Mouse (Mus musculus): ENCODE results near the gene Lta. TPM values are rescaled to one million over a fixed set of nuclear protein-coding genes. Genes with fewer than 3 reads are reported as not detected.

Gene Lta
- total RNA-seq, 2 experiments from 2014 or later = 0.51 to 1.1 TPM

DNA sequence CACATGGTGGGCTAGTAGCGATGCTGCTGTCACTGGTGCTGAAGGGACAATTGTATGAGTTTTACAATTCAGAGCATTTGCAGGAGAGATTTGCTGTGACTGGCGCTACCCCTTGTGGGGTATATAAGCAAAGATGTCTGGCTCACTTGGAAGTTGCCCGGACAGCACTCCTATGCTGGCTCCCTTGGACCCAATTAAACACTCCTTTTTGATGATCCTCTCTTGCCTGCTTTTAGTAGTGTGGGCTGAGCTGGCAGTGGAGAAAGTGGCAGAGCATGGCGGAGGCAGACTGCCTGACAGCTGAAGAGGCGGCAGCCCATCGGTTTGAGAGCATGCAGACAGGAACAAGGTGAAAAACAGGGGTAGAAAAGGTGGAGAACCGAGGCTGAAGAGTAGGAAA is 37.4 kb downstream of the Lta start:
- DNase-seq (ENCODE audit: extremely low spot score in 1 of 2, low spot score in 2 of 2) = no peak
- intact Hi-C loops (cut with DNase I) = no loop called here

- DNase-seq (ENCODE audit: extremely low spot score in 1 of 2, low spot score in 2 of 2) = peak; percentile 69
- intact Hi-C loops (cut with DNase I) = no loop called here
These were observed 38.7 kb downstream of the Lta start for GRCm38 (mm10) chr17:35166352-35167035.

- no peak for DNase-seq (ENCODE audit: extremely low spot score in 1 of 2, low spot score in 2 of 2)
- intact Hi-C loops (cut with DNase I) = no loop called here
These were observed 39.5 kb downstream of the Lta start for GRCm38 (mm10) chr17:35165451-35166155.

GRCm38 (mm10) chr17:35164568-35165450 is 40.3 kb downstream of the Lta start, which contains the start of gene Prrc2a:
Gene Prrc2a (minus strand): TSS chr17:35164897.
- intact Hi-C loops (cut with DNase I) = no loop called here
- peak; percentile 99 for DNase-seq (ENCODE audit: extremely low spot score in 1 of 2, low spot score in 2 of 2)

GRCm38 (mm10) chr17:35164218-35164567 is 41.0 kb downstream of the Lta start:
- DNase-seq (ENCODE audit: extremely low spot score in 1 of 2, low spot score in 2 of 2) = no peak
- intact Hi-C loops (cut with DNase I) = no loop called here

GRCm38 (mm10) chr17:35163326-35164081 is 41.6 kb downstream of the Lta start:
- no peak for DNase-seq (ENCODE audit: extremely low spot score in 1 of 2, low spot score in 2 of 2)
- intact Hi-C loops (cut with DNase I) = no loop called here

DNA sequence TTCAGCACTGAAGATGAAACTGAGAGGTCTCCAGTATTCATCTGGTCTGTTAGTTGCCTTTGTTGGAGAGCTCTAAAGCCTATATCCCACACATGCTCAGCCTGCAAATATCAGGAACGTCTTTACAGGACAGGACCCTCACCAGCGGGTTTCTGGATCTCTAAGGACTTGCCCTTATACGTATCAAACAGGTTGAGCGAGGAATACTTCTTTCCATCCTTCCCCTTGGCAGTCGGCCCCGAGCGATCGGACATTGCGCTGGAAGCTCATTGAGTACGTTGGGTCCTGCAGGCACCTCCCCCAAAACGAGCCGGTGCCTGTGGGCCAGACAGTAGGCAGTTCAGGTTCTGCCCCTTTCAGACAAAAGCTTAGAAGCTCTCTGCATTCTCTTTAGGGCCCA is 42.4 kb downstream of the Lta start:
- intact Hi-C loops (cut with DNase I) = no loop called here
- DNase-seq (ENCODE audit: extremely low spot score in 1 of 2, low spot score in 2 of 2) = no peak

DNA sequence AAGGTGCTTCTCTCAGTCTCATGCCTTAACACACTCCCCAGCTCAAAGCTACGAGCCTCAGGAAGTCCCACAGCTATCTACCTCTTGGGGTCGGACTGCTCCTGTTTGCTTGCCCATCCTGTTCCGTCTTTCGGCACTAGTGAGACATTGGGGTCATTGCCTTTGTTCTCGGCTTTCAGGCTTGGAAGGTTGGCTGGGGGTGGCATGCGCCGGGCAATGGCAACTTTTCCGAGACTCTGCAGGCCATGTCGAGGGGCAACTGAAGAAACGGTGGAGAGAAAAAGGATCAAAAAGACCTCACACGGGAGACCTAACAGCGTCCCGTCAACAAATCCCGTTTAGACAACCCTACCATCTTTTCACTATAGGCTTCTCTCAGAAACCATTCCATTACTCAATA is 43.0 kb downstream of the Lta start:
- intact Hi-C loops (cut with DNase I) = no loop called here

GRCm38 (mm10) chr17:35161421-35161820 is 43.7 kb downstream of the Lta start:
- intact Hi-C loops (cut with DNase I) = no loop called here
- peak in 1 of 2 experiments; percentile 22 for DNase-seq (ENCODE audit: extremely low spot score in 1 of 2, low spot score in 2 of 2)

More for the DNA sequence above, 43.0 kb downstream of the Lta start:
- no peak for DNase-seq (ENCODE audit: extremely low spot score in 1 of 2, low spot score in 2 of 2)

- no peak for DNase-seq (ENCODE audit: extremely low spot score in 1 of 2, low spot score in 2 of 2)
- intact Hi-C loops (cut with DNase I) = loop anchor here (2.0 kb wide), 1 partner anchor 17 kb away; no protein-coding TSS in a partner anchor
These were observed 45.5 kb downstream of the Lta start for GRCm38 (mm10) chr17:35159638-35160037.

DNA sequence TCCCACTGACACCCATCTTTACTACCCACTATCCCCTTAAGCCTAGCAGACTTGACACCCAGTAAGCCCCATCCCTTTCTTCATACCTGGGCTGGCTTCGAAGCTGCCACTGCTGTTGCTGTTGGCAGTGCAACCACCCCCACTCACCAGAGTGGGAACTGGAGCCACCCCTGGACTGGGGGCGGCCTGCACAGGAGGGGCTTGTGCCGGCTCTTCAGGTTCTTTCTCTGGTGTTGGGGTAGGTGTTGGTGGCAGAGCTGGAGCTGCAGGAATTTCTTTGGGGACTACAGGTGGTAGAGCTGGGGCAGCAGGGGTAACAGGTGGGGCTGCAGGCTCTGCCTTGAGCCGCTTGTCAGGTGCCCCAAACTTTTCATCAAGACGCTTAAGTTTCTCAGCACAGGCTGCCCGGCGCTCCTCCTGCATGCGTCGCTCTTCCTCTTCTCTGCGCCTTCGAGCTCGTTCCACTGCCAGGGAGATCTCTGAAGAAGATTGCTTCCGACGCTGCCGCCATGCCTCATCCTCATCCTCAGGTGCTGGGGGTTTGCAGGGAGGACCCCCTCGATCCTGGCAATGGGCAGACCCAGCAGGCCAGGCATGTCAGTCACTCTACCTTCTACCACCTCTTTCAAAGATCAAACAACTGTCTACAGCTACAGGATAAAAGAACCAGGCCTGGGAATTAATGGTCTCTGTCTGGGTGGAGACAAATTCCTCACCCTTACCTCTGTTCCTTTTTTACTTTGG is 46.1 kb downstream of the Lta start:
- no peak for DNase-seq (ENCODE audit: extremely low spot score in 1 of 2, low spot score in 2 of 2)
- intact Hi-C loops (cut with DNase I) = loop anchor here (2.0 kb wide), 1 partner anchor 16 kb away; no protein-coding TSS in a partner anchor

GRCm38 (mm10) chr17:35157661-35158175 is 47.4 kb downstream of the Lta start:
- intact Hi-C loops (cut with DNase I) = loop anchor here (2.0 kb wide), 1 partner anchor 15 kb away; no protein-coding TSS in a partner anchor
- DNase-seq (ENCODE audit: extremely low spot score in 1 of 2, low spot score in 2 of 2) = no peak

GRCm38 (mm10) chr17:35157254-35157653 is 47.9 kb downstream of the Lta start:
- no peak for DNase-seq (ENCODE audit: extremely low spot score in 1 of 2, low spot score in 2 of 2)
- intact Hi-C loops (cut with DNase I) = no loop called here

DNA sequence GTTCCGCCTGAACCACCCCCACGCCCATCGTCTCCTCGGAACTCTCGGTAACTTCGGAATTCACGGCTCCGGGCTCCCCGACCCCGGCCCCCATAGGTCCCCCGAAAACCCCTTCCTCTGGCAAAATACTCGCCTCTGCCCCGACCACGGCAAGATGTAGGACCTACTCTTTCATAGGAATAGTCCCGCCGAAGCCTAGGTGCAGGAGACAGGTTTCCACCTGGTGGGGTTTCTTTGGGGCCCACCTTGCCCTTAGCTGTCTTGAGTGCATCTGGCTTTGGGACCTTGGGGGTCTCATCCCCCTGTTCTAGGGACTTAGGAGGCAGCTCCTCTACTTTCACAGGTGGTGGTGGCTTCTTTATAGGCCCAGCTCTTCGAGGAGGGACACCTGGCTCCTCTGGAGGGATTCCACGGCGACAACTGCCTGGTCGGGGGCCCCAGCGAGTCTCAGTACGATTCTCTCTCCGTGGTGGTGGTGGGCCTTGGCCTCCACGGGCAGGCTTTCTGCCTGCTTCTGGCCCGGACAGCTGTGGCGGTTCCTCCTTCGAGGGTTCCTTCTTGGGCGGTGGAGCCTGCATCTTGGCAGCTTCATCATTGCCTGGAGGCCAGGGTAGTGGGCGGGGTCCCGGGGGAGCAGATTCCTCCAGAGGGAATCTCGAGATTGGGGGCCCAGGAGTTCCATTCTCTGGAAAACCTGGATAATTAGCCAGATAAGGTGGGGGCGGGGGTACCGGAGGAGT is 48.5 kb downstream of the Lta start:
- DNase-seq (ENCODE audit: extremely low spot score in 1 of 2, low spot score in 2 of 2) = no peak
- intact Hi-C loops (cut with DNase I) = no loop called here

DNA sequence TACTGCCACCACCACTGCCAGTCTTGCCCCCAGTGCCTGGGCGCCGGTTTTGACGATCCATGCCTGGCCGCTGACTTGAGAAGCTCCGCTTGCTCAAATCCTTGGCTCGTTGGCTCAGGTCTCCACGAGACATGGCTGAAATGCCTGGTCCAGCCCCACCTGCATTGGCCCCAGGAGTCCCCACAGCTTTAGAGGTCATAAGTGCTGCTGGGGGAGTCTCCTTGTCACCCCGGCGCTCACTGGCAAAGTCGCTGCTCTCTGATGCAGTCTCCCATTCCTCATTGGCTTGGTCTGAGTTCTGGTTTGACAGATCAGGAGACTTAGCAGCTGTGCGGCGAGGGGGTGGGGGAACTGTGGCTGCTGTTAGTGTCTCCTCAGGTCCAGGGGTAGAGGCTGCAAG is 49.7 kb downstream of the Lta start:
- DNase-seq (ENCODE audit: extremely low spot score in 1 of 2, low spot score in 2 of 2) = no peak
- intact Hi-C loops (cut with DNase I) = no loop called here

DNA sequence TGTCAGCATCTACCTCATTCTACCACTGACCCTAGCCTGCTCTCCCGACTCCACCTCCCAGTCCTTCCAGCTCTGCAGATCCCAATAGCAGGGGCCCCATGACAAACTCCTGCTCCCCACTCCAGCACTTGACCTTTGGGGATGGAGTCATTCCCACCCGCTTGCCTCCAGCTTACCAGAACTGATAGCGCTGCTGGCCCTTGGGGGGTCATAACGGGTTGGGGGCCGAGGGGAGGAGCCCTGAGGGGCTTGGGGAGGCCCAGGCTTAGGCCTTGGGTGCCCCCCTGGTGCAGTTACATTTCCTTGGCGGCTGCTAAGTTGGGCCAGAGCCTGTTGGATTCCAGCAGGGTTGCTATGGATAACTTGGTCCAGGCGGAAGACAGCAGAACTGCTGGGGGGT is 50.5 kb downstream of the Lta start:
- no peak for DNase-seq (ENCODE audit: extremely low spot score in 1 of 2, low spot score in 2 of 2)
- intact Hi-C loops (cut with DNase I) = no loop called here

- intact Hi-C loops (cut with DNase I) = no loop called here
- DNase-seq (ENCODE audit: extremely low spot score in 1 of 2, low spot score in 2 of 2) = no peak
These were observed 51.2 kb downstream of the Lta start for GRCm38 (mm10) chr17:35153931-35154330.
